Mouse (Mus musculus) heart, adult 9 months (tissue): Measurements from ENCODE around the gene Rev3l.
A peak's percentile ranks its signal among the peaks of the same experiment; 100 is the strongest.
"Not testable (repeated sequence)": the region's sequence is repeated elsewhere in the genome, so short reads cannot be mapped to it uniquely, and the experiment has no call there.

ENCODE experiments used
- DNase-seq, 2 experiments: peaks; one replicate each; pipeline ENCODE4 v3.0.0; 2022; ENCODE audit warnings: low spot score in 2 of 2

Rev3l gene

GRCm38 (mm10) chr10:39785241-39785640 is 53.3 kb downstream of the Rev3l start:
- no peak for DNase-seq

- no peak for DNase-seq
Observed at GRCm38 (mm10) chr10:39793295-39793694, 61.4 kb downstream of the Rev3l start.

GRCm38 (mm10) chr10:39811507-39811906 is 79.6 kb downstream of the Rev3l start:
- DNase-seq, result peak in 1 of 2 experiments; percentile 2

GRCm38 (mm10) chr10:39842621-39843020 is 110.7 kb downstream of the Rev3l start:
- DNase-seq, result no peak

GRCm38 (mm10) chr10:39865509-39865908 is 133.6 kb downstream of the Rev3l start:
- no peak for DNase-seq

GRCm38 (mm10) chr10:39888621-39889020 is 156.7 kb downstream of the Rev3l start:
- no peak for DNase-seq

GRCm38 (mm10) chr10:39893702-39894697 is 162.1 kb downstream of the Rev3l start:
- DNase-seq, result no peak

GRCm38 (mm10) chr10:39896503-39896902 is 164.6 kb downstream of the Rev3l start:
- DNase-seq, result no peak

GRCm38 (mm10) chr10:39898874-39899371 is 167.0 kb downstream of the Rev3l start, which contains the start of gene Mfsd4b4:
Mfsd4b4 (minus strand) TSS chr10:39899238.
- peak; percentile 85 to 88 for DNase-seq

GRCm38 (mm10) chr10:39904191-39904590 is 172.3 kb downstream of the Rev3l start:
- DNase-seq, result no peak

GRCm38 (mm10) chr10:39906799-39907658 is 175.1 kb downstream of the Rev3l start:
- DNase-seq, result no peak

GRCm38 (mm10) chr10:39908768-39909441 is 177.0 kb downstream of the Rev3l start:
- DNase-seq, result no peak

- DNase-seq, result no peak
Observed at GRCm38 (mm10) chr10:39912616-39913015, 180.7 kb downstream of the Rev3l start.

GRCm38 (mm10) chr10:39924556-39924955 is 192.6 kb downstream of the Rev3l start:
- not testable (repeated sequence) for DNase-seq
